Mouse (Mus musculus) forebrain, postnatal 0 days (tissue): ENCODE measurements at regions not wholly inside any gene's neighbourhood (a gene's known extent, or its start where the extent isn't known, plus 50 kb on each side); places are given as distances from the start of the nearest gene placed in this dataset.

Experiments
- ATAC-seq: fragments of 200-750 bp; cut with Nextera tagmentation; 2 replicates; pipeline ENCODE4 v1.8.0; 2017; ENCODE audit warnings: mild to moderate bottlenecking, moderate library complexity
- DNase-seq: peaks from one replicate; pipeline ENCODE4 v3.0.0-alpha.2; 2015
- H3K27ac ChIP-seq: fragments of 300-500 bp; sonication (generic); 2 replicates; pipeline ENCODE4 v1.5.1; 2014; ENCODE audit warnings: low read depth, mild to moderate bottlenecking, antibody characterized with exemption, low read length, moderate library complexity, mixed read lengths
- H3K27me3 ChIP-seq: fragments of 300-500 bp; sonication (generic); 2 replicates; pipeline ENCODE4 v1.6.1; 2014; ENCODE audit warnings: mild to moderate bottlenecking, low read length, mixed read lengths; ENCODE audit not compliant: insufficient read depth
- H3K36me3 ChIP-seq: fragments of 300-500 bp; sonication (generic); 2 replicates; pipeline ENCODE4 v1.6.1; 2014; ENCODE audit warnings: mild to moderate bottlenecking, moderate library complexity; ENCODE audit not compliant: insufficient read depth
- H3K4me1 ChIP-seq: fragments of 300-500 bp; sonication (generic); 2 replicates; pipeline ENCODE4 v1.6.1; 2014; ENCODE audit warnings: antibody characterized with exemption; ENCODE audit not compliant: insufficient read depth
- H3K4me2 ChIP-seq: fragments of 300-500 bp; sonication (generic); 2 replicates; pipeline ENCODE4 v1.6.1; 2014; ENCODE audit warnings: low read depth, mild to moderate bottlenecking, moderate library complexity
- H3K4me3 ChIP-seq: fragments of 300-500 bp; sonication (generic); 2 replicates; pipeline ENCODE4 v1.5.1; 2014; ENCODE audit warnings: low read depth, low read length, mixed read lengths
- H3K9ac ChIP-seq: fragments of 300-500 bp; sonication (generic); 2 replicates; pipeline ENCODE4 v1.6.1; 2014; ENCODE audit warnings: mild to moderate bottlenecking
- H3K9me3 ChIP-seq: fragments of 300-500 bp; sonication (generic); 2 replicates; pipeline ENCODE4 v1.6.1; 2016; ENCODE audit warnings: low read length
- CTCF ChIP-seq: sonication (generic); IDR thresholded peaks from 2 replicates; pipeline ENCODE4 v1.5.1; 2016; ENCODE audit warnings: antibody characterized with exemption, control low read depth, low read depth
- WGBS: fragments of 180-500 bp; shearing (Covaris S2); extraction: QIAGEN DNeasy Blood & Tissue Kit; methylation state at CpG from one replicate; pipeline ENCODE4 v1.1.7; 2014; 5-methylcytosine and 5-hydroxymethylcytosine counted together

GRCm38 (mm10) chr13:46161261-46162024 lies 112.1 kb upstream of the Stmnd1 start:
- TF ChIP-seq CTCF = no peak
- Histone ChIP-seq H3K27me3 (no peaks in the 10 kb centered on the region), H3K4me2 (peak overlapping the region; percentile 38), H3K9me3 (no peaks in the 10 kb centered on the region), H3K9ac (peak overlapping the region; percentile 41), H3K36me3 (no peaks in the 10 kb centered on the region), H3K27ac (0 out of 2 replicates have a peak overlapping the region, but pooled peaks have one; percentile 30), H3K4me1 (peaks cover 7% of the 10 kb centered on the region; the same call in 1 of the 2 replicates), H3K4me3 (peak overlapping the region; percentile 22; the same call in 1 of the 2 replicates)
- peak; percentile 70 for ATAC-seq
- DNase-seq = no peak
- WGBS = 24% methylated on average over 13 of the region's 13 CpGs

- no peaks in the 10 kb centered on the region for H3K9me3 ChIP-seq
- H3K9ac ChIP-seq = no peak overlapping the region
- H3K36me3 ChIP-seq = no peaks in the 10 kb centered on the region
- no peak for TF ChIP-seq CTCF
- H3K27ac ChIP-seq = no peak overlapping the region
- no peak overlapping the region for H3K4me3 ChIP-seq
- no peaks in the 10 kb centered on the region for H3K27me3 ChIP-seq
- DNase-seq = no peak
- peaks cover 7% of the 10 kb centered on the region; the same call in 1 of the 2 replicates for H3K4me1 ChIP-seq
- no peak overlapping the region for H3K4me2 ChIP-seq
- 93% methylated on average over 14 of the region's 14 CpGs for WGBS
- no peak for ATAC-seq
Measured at GRCm38 (mm10) chr13:46159354-46159753, 114.2 kb upstream of the Stmnd1 start.

- DNase-seq (peak; percentile 77), ATAC-seq (peak; percentile 89)
- H3K9me3 ChIP-seq = no peaks in the 10 kb centered on the region
- H3K36me3 ChIP-seq = no peaks in the 10 kb centered on the region
- no peaks in the 10 kb centered on the region for H3K4me1 ChIP-seq
- TF ChIP-seq CTCF = no peak
- no peak overlapping the region for H3K9ac ChIP-seq
- no peak overlapping the region for H3K4me3 ChIP-seq
- no peak overlapping the region for H3K4me2 ChIP-seq
- no peak overlapping the region; the same call in 1 of the 2 replicates for H3K27ac ChIP-seq
- WGBS = 34% methylated on average over 14 of the region's 14 CpGs
- H3K27me3 ChIP-seq = no peaks in the 10 kb centered on the region
Measured at GRCm38 (mm10) chr13:46153282-46154260, 120.0 kb upstream of the Stmnd1 start.

GRCm38 (mm10) chr13:46140006-46140405 lies 133.5 kb upstream of the Stmnd1 start:
- Histone ChIP-seq H3K4me1 (no peaks in the 10 kb centered on the region), H3K27me3 (no peaks in the 10 kb centered on the region), H3K9me3 (no peaks in the 10 kb centered on the region), H3K4me3 (no peak overlapping the region), H3K36me3 (no peaks in the 10 kb centered on the region), H3K9ac (no peak overlapping the region), H3K4me2 (no peak overlapping the region), H3K27ac (no peak overlapping the region)
- no peak for TF ChIP-seq CTCF
- WGBS = 86% methylated on average over 3 of the region's 3 CpGs
- ATAC-seq = no peak
- no peak for DNase-seq

- WGBS = 83% methylated on average over 5 of the region's 5 CpGs
- H3K9me3 ChIP-seq = no peaks in the 10 kb centered on the region
- no peak overlapping the region for H3K27ac ChIP-seq
- ATAC-seq (no peak), DNase-seq (no peak)
- no peaks in the 10 kb centered on the region for H3K27me3 ChIP-seq
- TF ChIP-seq CTCF = no peak
- no peak overlapping the region for H3K9ac ChIP-seq
- no peak overlapping the region for H3K4me3 ChIP-seq
- no peaks in the 10 kb centered on the region for H3K36me3 ChIP-seq
- H3K4me2 ChIP-seq = no peak overlapping the region
- H3K4me1 ChIP-seq = no peaks in the 10 kb centered on the region
Measured at GRCm38 (mm10) chr13:46139251-46139650, 134.3 kb upstream of the Stmnd1 start.

- TF ChIP-seq CTCF = no peak
- ATAC-seq (no peak), DNase-seq (no peak)
- Histone ChIP-seq H3K4me1 (no peaks in the 10 kb centered on the region), H3K27me3 (no peaks in the 10 kb centered on the region), H3K4me3 (no peak overlapping the region), H3K27ac (no peak overlapping the region), H3K4me2 (no peak overlapping the region), H3K9me3 (no peaks in the 10 kb centered on the region), H3K9ac (no peak overlapping the region), H3K36me3 (no peaks in the 10 kb centered on the region)
- 68% methylated on average over 8 of the region's 8 CpGs for WGBS
Measured at GRCm38 (mm10) chr13:46135411-46135810, 138.1 kb upstream of the Stmnd1 start.
